In genomic region chr6:100716817-100717216, GRCm38 (mm10) we compare ENCODE assay signal across 24 mouse cellular contexts. TPM values are rescaled to one million over a fixed set of nuclear protein-coding genes. Genes with fewer than 3 reads are reported as not detected.
DNase-seq lines count a peak whose midpoint lies in the region; ATAC-seq and TF ChIP-seq lines count a peak whose summit lies in the region.
"Had no signal": no experiment of that assay in that cellular context is flagged by ENCODE, and none has a peak within 500 bp of the region (broad histone marks: within the 10 kb centered on the region; RNA-seq: fewer than 3 reads in every experiment).

No protein-coding gene starts in this region.

- H3K9me3 ChIP-seq in lung, embryonic 15.5 days, result no peaks in the 10 kb centered on the region
- H3K9me3 ChIP-seq in CH12.LX (replicated peaks; ENCODE audit: low read length), result no peaks in the 10 kb centered on the region
- H3K9me3 ChIP-seq in midbrain, embryonic 14.5 days (ENCODE audit: control insufficient read depth, low read length), result no peaks in the 10 kb centered on the region
- H3K9me3 ChIP-seq: embryonic facial prominence, embryonic 12.5 days; forebrain, embryonic 13.5 days; forebrain, embryonic 15.5 days had no signal

- no peak for TF ChIP-seq RAD21 in CH12.LX (IDR thresholded peaks at IDR 0.05; ENCODE audit: low read depth, low read length)

- peaks cover 13% of the 10 kb centered on the region for H3K4me1 ChIP-seq in lung, embryonic 15.5 days
- H3K4me1 ChIP-seq in CH12.LX (ENCODE audit: control insufficient read depth in 1 of 2, insufficient read depth in 2 of 2), result no peaks in the 10 kb centered on the region
- H3K4me1 ChIP-seq in midbrain, embryonic 14.5 days (ENCODE audit: control insufficient read depth, insufficient read depth, low read length), result no peaks in the 10 kb centered on the region

- no peak overlapping the region for H3K4me3 ChIP-seq in lung, embryonic 15.5 days
- no peak overlapping the region for H3K4me3 ChIP-seq in CH12.LX (replicated peaks in 1 of 3; ENCODE audit: low read depth in 2 of 3, low read length in 2 of 3, poor library complexity in 1 of 3)
- no peak overlapping the region for H3K4me3 ChIP-seq in midbrain, embryonic 14.5 days (replicated peaks; ENCODE audit: low read depth, low read length)
- H3K4me3 ChIP-seq: embryonic facial prominence, embryonic 12.5 days; forebrain, embryonic 13.5 days; forebrain, embryonic 15.5 days had no signal

- no peak for TF ChIP-seq CTCF in CH12.LX (conservative IDR thresholded peaks at IDR 0.05 in 1 of 2, IDR thresholded peaks at IDR 0.05 in 1 of 2; ENCODE audit: low read depth in 2 of 2, low read length in 2 of 2)

- H3K36me3 ChIP-seq in lung, embryonic 15.5 days, result no peaks in the 10 kb centered on the region
- no peaks in the 10 kb centered on the region for H3K36me3 ChIP-seq in CH12.LX (replicated peaks in 1 of 2; ENCODE audit: control insufficient read depth in 1 of 2, insufficient read depth in 1 of 2, low read length in 1 of 2)
- no peaks in the 10 kb centered on the region for H3K36me3 ChIP-seq in midbrain, embryonic 14.5 days (ENCODE audit: control insufficient read depth, insufficient read depth, low read length)
- H3K36me3 ChIP-seq: embryonic facial prominence, embryonic 12.5 days; forebrain, embryonic 15.5 days had no signal

- dilution Hi-C loops in CH12.LX (cut with MboI; ENCODE audit: extremely low pct_ligation_motif_present, extremely low pct_unique_long_range_greater_than_20kb, low sequenced_read_pairs), result no loop called here

- peak; percentile 64 for DNase-seq in heart, adult 11 months
- no peak for DNase-seq in heart, adult 9 months (ENCODE audit: low spot score in 2 of 2)
- no peak for DNase-seq in lung, postnatal 36 days
- no peak for DNase-seq in CH12.LX (ENCODE audit: extremely low read depth)
- no peak for DNase-seq in midbrain, embryonic 14.5 days
- DNase-seq: adrenal gland, adult 2 months; adrenal gland, postnatal 10 days; adrenal gland, postnatal 25 days; B cell, adult 2 months; cerebellum, adult 11 months; cerebellum, adult 18-20 months; cerebellum, adult 8-10 months; cerebellum, adult 9-11 months; cerebellum, postnatal 14 days; cerebellum, postnatal 36 days; embryo, embryonic 11 days; forebrain, postnatal 0 days had no signal

- no peaks in the 10 kb centered on the region; the same call in 1 of the 2 replicates for H3K27me3 ChIP-seq in lung, embryonic 15.5 days
- no peaks in the 10 kb centered on the region for H3K27me3 ChIP-seq in CH12.LX (replicated peaks)
- H3K27me3 ChIP-seq in midbrain, embryonic 14.5 days (ENCODE audit: control insufficient read depth, insufficient read depth, low read length), result no peaks in the 10 kb centered on the region
- H3K27me3 ChIP-seq: embryonic facial prominence, embryonic 12.5 days; forebrain, embryonic 15.5 days had no signal

- no peak for ATAC-seq in lung, embryonic 15.5 days (ENCODE audit: borderline replicate concordance, extremely low read depth, low FRiP score, low TSS enrichment)
- ATAC-seq in midbrain, embryonic 14.5 days (ENCODE audit: low FRiP score, low TSS enrichment), result no peak
- ATAC-seq: CD4-positive, CD25-positive, alpha-beta regulatory T cell, adult 4 months; forebrain, embryonic 13.5 days; forebrain, embryonic 15.5 days; forebrain, postnatal 0 days had no signal

- H3K4me2 ChIP-seq in lung, embryonic 15.5 days, result no peak overlapping the region
- no peak overlapping the region for H3K4me2 ChIP-seq in CH12.LX (ENCODE audit: insufficient read depth, low read depth, poor library complexity, severe bottlenecking)
- H3K4me2 ChIP-seq in midbrain, embryonic 14.5 days (ENCODE audit: low read length), result no peak overlapping the region
- H3K4me2 ChIP-seq: embryonic facial prominence, embryonic 12.5 days; forebrain, embryonic 13.5 days; forebrain, embryonic 15.5 days had no signal

- H3K9ac ChIP-seq in lung, embryonic 15.5 days, result no peak overlapping the region
- no peak overlapping the region for H3K9ac ChIP-seq in CH12.LX (ENCODE audit: insufficient read depth, low read depth)
- H3K9ac ChIP-seq in midbrain, embryonic 14.5 days (replicated peaks; ENCODE audit: low read length), result no peak overlapping the region
- H3K9ac ChIP-seq: embryonic facial prominence, embryonic 12.5 days; forebrain, embryonic 13.5 days; forebrain, embryonic 15.5 days; forebrain, postnatal 0 days had no signal

- 61% methylated on average over 8 of the region's 8 CpGs for WGBS in lung, embryonic 15.5 days
- 81% methylated on average over 8 of the region's 8 CpGs for WGBS in midbrain, embryonic 14.5 days

- in situ Hi-C loops in CH12.LX (cut with MboI; ENCODE audit: low pct_ligation_motif_present, low pct_unique_long_range_greater_than_20kb, low sequenced_read_pairs), result no loop called here

- 0 out of 2 replicates have a peak overlapping the region, but pooled peaks have one; percentile 8 for H3K27ac ChIP-seq in lung, embryonic 15.5 days
- no peak overlapping the region for H3K27ac ChIP-seq in CH12.LX (ENCODE audit: insufficient read depth, low read depth)
- no peak overlapping the region for H3K27ac ChIP-seq in midbrain, embryonic 14.5 days (replicated peaks; ENCODE audit: low read depth, low read length)
- H3K27ac ChIP-seq: embryonic facial prominence, embryonic 12.5 days; forebrain, embryonic 13.5 days; forebrain, embryonic 15.5 days had no signal

- no peaks in the 10 kb centered on the region for H3K79me2 ChIP-seq in CH12.LX (replicated peaks; ENCODE audit: control insufficient read depth, extremely low read depth, insufficient read depth, poor library complexity, severe bottlenecking)

- TF ChIP-seq EP300 in CH12.LX (IDR thresholded peaks at IDR 0.05; ENCODE audit: low read length), result no peak

- TF ChIP-seq POLR2A in CH12.LX (IDR thresholded peaks at IDR 0.05; ENCODE audit: low read depth, low read length), result no peak

TF ChIP-seq in CH12.LX, 34 proteins besides CTCF, POLR2A, EP300 and RAD21:
- TF ChIP-seq NELFE (IDR thresholded peaks at IDR 0.05; ENCODE audit: low read depth, low read length) (no peak), IRF4 (IDR thresholded peaks at IDR 0.05; ENCODE audit: low read depth, low read length) (peak; percentile 64), BHLHE40 (IDR thresholded peaks at IDR 0.05; ENCODE audit: low read depth, low read length) (peak; percentile 63)

RNA-seq across cellular contexts. Expression of gene Gxylt2, which starts 12.3 kb away (rescaled TPM):
- polyA plus RNA-seq in lung, embryonic 15.5 days (2015; fragmentation: Nextera tagmentation; extraction: Ambion mirVana), result 3.9 and 4.1 TPM in 2 replicates
- total RNA-seq in CH12.LX (2012; rRNA removed) (0.08 TPM in 1 of 2 replicates, not detected in the other), CH12.LX (2014; rRNA removed) (0.03 TPM in 1 of 2 replicates, not detected in the other)
- polyA plus RNA-seq in CH12.LX (2012; ENCODE audit: insufficient read length, low read depth), result not detected in 2 replicates
- 0.53 and 1.2 TPM in 2 replicates for polyA plus RNA-seq in midbrain, embryonic 14.5 days (2014; fragmentation: Nextera tagmentation; extraction: Ambion mirVana)
- total RNA-seq: common myeloid progenitor, adult 5-6 weeks; MEL had no signal

RNA-seq across cellular contexts. Expression of gene Shq1, which starts 45.9 kb away (rescaled TPM):
- polyA plus RNA-seq in lung, embryonic 15.5 days (2015; fragmentation: Nextera tagmentation; extraction: Ambion mirVana), result 17.9 and 19.1 TPM in 2 replicates
- total RNA-seq in CH12.LX (2012; rRNA removed) (26.6 and 30.4 TPM in 2 replicates), CH12.LX (2014; rRNA removed) (32.3 and 32.9 TPM in 2 replicates)
- 30.2 and 32.3 TPM in 2 replicates for polyA plus RNA-seq in CH12.LX (2012; ENCODE audit: insufficient read length, low read depth)
- 8.5 and 9.6 TPM in 2 replicates for polyA plus RNA-seq in midbrain, embryonic 14.5 days (2014; fragmentation: Nextera tagmentation; extraction: Ambion mirVana)
